Mouse (Mus musculus): ENCODE data around the gene Mbtps1. TPM values are rescaled to one million over a fixed set of nuclear protein-coding genes. Genes with fewer than 3 reads are reported as not detected.

Gene Mbtps1
- total RNA-seq, 2 experiments from 2014 or later = 54.0 to 54.7 TPM

DNA sequence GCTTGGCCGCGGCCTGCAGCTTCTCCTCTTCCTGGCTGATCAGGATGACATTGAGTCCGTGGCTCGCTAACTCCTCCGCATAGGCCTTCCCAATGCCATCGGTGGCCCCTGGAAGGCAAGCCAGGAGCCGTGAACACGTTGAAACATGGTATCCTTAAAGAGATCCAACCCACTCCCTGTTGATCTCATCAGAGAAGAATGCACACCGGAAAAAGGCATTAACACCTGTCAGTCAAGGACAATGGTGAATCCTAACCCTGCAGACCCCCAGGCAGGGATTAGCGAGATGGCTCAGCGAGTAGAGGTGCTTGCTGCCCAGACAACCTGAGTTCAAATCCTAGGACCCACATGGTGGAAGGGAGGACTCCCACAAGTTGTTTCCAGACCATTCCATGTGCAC, 7.8 kb upstream of the Mbtps1 start:
- DNase-seq = no peak
- intact Hi-C loops (cut with DNase I) = no loop called here

DNA sequence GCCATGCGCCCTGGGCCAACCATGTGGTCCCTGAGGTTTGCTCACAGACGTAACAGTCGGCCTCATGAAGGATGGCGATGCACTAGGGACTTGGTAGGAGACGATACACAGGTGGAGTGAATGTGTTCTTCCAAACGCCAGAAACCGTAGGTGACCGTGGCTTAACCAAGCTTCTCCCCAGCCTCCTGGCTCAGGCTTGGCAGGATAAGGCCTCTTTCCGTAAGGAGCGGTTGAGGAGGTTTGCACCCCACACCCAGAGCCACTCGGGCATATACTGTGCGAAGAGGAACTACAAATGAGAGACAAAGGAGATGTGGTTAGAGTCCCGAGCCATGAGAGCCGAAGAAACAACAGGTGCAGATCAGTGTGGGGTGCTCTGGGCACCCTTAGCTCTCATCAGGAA, 5.3 kb upstream of the Mbtps1 start:
- DNase-seq = no peak
- intact Hi-C loops (cut with DNase I) = no loop called here

DNA sequence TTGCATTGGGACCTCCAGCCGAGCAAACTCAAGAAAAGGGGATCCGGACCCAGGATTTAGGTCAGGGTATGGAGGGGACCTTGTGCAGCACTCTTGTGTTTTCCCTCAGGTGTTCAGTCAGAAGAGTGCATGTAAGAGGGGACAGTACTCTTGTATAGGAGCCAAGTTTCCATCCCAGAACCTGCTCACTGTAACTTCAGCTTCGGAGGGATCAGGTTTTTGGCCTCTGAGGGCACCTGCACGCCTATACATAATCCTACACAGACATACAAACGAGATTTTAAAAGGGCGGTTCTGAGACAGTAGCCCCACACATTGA, 826 bp upstream of the Mbtps1 start:
- DNase-seq = no peak
- intact Hi-C loops (cut with DNase I) = loop anchor here (5.0 kb wide), 1 partner anchor 43 kb away; no protein-coding TSS in a partner anchor

DNA sequence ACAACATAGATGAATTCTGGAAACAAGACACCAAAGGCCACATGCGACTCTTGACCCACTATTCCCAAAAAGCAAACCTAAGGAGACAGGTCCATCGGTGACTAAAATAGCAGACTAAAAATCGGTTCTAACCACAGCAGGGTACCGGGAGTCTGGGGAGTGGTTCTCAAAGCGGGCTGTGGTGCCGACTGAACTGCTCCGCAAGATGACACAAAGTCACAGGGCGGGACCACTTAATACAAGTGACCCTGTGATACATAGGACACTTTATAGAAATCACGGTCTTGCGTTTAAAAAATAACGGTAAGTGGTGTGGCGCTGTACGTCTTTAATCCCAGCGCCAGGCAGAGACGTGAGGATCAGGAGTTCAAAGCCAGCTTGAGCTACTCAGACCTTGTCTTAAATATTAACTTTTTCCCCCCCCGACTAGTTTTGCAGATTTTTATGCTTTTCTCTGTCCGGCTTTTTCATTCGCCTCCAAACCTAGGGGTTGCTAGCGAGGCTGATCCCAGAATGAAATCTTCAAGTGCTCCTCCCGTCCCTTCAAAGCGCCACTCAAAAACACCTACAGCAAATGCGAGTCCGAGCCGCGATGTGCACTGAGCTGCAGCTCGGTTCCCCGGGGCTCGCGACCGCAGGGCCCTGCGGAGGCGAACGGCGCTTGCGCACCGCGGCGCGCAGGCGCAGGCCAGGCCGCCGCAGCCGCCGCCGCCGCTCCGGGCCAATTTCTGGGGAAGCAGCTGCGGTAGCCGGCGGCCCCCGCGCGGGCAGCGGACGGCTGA, 523 bp downstream of the Mbtps1 start:
- peak in 1 of 2 experiments; percentile 86 for DNase-seq
- intact Hi-C loops (cut with DNase I) = loop anchor here (5.0 kb wide), 1 partner anchor 44 kb away; no protein-coding TSS in a partner anchor

DNA sequence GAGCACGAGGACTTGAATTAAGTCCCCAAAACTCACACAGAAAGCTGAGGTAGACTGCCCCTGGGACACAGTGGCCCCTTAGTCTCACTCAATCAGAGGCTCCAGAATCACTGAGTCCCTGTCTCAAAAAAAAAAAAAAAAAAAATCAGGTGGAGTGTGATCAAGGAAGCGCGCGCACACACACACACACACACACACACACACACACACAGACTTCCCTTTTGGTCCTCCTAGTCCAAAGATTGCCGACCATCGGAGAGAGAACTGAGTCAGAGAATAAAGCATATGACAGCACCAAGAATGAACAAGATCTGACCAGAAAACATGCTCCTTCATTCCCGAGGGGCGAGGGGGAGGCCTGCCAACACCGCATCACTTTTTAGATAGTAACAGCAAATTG, 1.4 kb downstream of the Mbtps1 start:
- intact Hi-C loops (cut with DNase I) = loop anchor here (5.0 kb wide), 1 partner anchor 45 kb away; no protein-coding TSS in a partner anchor
- no peak for DNase-seq

DNA sequence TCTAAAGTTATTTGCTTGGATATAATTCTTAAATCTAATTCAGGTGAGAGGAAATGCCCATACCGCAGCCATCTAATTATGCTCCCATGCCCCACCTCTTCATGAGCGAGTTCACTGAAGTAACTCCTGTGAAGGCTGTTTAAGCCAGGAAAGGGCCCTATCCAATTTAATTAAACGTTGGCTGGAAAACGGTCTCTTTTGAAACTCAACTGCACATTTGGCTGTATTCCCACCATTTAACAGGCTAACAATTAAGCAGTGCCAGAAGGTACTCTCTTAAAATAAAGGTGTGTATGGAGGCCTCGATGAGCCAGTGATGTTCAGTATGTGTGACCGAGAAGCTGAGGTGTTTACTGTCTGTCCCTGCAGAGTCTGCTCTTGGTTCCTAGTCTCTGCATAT, 2.7 kb downstream of the Mbtps1 start:
- intact Hi-C loops (cut with DNase I) = loop anchor here (5.0 kb wide), 1 partner anchor 46 kb away; no protein-coding TSS in a partner anchor
- no peak for DNase-seq

DNA sequence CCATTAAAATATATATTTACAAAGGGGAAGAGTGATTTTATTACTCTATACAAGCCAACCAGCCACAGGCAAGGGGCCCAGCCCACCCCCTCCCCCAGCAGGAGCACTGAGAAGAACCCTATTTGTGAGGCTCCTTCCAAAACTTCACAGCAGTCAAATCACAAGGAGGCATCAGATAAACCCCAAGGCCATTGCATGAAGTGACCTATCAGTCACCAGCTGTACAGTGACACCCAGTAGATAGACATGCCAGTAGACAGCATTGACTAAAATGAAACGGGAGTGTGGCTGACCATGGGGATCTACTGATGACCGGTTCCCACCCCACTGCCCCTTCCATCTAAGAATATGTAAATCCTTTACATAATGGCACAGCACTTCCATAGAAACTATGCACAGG, 5.6 kb downstream of the Mbtps1 start:
- no peak for DNase-seq
- intact Hi-C loops (cut with DNase I) = no loop called here

DNA sequence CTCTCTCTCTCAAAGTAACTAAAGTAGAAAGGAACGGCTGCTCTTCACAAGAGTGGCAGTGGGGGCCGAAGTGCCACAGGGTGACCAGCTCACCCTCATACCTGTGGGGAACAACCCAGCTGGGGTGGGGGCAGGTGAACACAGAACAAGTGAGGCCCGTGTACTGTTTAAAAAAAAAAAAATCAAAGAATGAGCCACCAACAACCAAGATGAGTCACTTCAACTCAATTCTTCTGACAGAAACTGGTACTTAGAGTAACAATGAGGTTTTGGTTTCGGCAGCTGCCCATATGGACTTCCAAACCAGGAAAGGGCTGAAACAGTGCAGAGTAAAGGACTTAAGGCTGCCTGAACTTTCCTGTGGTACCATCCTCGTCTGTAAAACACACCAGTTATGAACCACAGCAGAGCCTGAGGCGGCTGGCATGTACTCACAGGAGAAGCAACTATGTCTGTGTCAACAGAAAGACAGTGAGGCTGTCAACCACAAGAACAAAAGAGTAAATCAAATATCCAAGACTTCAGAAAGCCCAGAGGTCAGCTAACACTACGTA, 9.9 kb downstream of the Mbtps1 start:
- DNase-seq = no peak
- intact Hi-C loops (cut with DNase I) = no loop called here

DNA sequence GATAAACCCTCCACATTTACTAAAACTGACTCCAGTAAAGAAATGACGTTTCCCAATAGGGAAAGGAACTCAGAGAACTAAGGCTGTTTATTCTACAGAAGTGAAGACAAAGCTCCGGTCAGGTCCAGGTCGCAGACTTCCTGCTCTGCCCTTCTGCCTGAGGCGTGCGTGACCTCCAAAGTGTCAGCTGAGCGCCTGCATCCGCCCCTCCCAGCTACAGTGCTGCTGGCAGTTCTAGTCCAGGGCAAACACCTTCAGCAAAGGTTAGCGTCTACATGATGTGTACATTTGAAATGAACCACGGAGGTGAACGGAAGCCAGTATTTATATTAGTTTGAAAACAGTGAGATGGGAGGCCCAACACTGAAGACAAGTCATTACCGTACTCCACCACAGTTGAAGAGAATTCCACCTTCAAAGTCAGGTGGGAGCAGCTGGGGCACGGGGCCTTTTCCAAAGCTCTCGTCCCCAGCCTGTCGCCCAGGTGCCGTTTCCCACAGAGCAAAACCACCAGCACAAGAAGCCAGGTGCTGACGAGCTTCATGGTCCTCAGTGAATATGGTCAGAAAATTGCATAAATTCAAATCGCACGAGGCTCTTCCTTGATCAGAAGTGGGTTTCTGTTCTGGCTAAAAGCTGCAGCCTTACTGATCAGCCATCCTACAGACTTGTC, 11.4 kb downstream of the Mbtps1 start:
- intact Hi-C loops (cut with DNase I) = no loop called here
- no peak for DNase-seq

DNA sequence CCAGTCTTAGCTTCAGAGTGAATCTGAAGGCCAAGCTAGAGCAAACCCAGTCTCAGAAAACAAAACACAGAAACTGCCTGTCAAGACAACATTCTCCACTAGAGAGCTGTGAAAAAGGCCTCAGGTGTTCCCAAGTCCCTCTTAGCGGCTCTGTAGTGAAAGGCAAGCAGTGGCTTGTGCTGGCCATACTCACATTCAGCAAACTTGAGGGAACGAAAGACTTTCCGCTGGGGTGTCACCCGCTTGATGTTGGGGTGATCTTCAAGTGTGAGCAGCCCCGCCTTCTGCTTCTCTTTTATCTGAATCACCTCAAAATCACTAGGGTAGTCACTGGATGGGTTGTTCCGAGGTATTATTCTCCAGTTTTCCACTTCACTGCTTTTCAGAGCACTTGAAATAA, 12.7 kb downstream of the Mbtps1 start:
- intact Hi-C loops (cut with DNase I) = no loop called here
- DNase-seq = no peak

DNA sequence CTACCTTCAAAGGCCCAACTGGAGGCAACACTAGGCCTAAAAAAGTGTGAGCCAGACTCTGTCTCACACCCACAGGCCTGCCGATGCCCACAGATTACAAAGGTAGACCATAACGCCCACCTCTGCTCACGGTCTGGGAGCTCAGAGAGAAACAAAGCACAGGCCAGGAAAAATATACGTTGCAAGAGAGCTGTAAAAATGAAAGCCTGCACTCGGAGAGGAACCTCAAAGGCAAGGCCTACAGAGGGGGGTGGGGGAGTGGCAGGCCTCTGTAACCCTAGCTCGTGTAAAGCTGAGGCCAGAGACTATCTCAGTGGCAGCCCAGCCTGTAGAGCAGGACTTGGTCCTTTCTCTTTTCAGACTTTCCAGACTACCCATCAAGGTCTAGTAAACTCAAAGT, 13.4 kb downstream of the Mbtps1 start:
- intact Hi-C loops (cut with DNase I) = no loop called here
- no peak for DNase-seq

DNA sequence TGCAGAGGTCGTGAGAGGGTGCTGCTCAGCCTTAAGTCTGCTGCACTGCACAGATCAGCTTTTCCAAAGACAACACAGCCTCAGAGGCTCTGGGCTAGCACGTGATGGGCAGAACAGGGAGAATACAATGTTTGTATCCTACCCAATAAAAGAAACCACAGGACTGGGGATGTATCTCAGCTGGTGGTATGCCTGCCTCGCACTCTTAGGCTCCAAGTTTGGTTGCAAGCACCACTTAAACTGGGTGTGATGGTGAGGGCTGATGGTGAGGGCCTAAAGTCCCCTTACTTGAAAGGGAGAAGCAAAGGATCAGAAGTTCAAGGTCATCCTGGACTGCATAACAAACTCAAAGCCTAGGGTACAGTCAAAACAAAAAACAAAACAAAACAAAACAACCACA, 13.9 kb downstream of the Mbtps1 start:
- intact Hi-C loops (cut with DNase I) = no loop called here
- DNase-seq = no peak

DNA sequence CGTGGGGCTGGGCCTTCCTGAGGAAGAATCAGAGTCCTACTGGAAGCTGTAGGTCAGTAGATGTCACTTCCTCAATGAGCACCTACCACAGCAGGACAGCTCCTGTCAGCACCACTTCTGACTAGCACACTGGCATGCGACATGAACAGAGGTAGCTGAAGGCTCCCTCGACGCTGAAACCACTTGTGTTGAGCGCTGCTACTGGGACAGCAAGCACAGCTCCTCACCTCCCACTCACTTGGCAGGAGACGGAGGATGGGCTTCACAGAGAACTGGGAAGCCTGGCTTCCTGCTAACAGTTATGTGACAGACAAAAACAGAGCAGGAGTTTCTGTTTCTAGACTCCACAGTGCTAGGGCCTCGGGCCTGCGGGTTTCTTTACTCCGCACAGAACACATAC, 26.6 kb downstream of the Mbtps1 start:
- intact Hi-C loops (cut with DNase I) = no loop called here
- no peak for DNase-seq

DNA sequence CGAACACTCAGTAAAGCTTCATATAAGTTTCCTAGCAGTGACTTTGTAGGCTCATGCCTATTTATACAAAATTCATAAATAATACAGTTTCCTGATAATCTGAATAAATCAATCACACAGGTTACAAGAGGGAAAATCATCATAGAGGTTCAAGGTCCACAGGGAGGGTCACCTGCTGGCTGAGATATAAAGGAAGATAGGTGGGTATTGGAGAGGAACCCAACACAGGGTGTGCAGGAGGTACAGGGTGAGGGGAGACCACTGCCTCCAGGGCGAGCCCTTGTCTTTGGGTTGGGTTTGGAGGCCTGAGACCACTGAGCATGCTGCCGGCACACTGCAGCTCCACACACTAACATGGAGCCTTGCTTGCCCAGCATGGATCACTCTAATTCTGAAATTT, 27.1 kb downstream of the Mbtps1 start:
- no peak for DNase-seq
- intact Hi-C loops (cut with DNase I) = no loop called here

DNA sequence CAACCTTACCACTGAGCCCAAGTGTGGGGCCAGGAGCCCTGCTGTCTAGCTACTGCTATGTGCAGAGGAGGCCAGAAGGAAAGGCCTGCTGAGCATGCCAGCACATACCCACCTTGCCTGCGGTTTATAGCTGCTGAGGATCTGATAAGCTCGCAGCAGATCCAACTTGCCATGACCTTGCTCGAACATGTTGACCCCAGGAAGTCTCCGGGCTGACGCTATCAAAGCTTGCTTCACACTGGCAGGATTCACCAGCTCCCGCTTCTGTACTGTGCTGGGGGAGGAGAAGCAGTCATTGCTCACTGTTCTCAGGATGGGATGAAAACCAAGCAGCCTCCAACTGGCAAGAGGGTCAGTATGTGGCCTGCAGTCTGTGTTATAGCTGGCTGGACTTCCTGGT, 27.6 kb downstream of the Mbtps1 start:
- intact Hi-C loops (cut with DNase I) = no loop called here
- DNase-seq = no peak

DNA sequence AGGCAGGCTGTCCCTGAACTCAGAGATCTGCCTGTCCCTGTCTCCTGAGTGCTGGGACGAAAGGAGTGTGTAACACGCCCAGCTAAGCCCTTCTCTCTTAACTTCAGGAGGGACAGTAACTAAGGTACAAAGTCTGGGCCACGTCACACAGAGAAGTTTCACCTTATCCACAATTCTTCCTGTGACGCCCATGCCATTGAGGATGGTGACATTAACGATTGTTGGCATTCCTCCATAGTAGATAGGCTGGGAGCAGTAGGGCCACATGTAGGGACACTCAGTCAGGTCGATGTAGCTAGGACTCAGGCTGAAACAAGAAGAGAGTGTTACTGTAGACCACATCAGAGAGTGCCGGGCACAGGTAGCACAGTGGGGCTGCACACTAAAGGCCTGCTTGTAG, 29.8 kb downstream of the Mbtps1 start:
- DNase-seq = no peak
- intact Hi-C loops (cut with DNase I) = loop anchor here (10.0 kb wide), 1 partner anchor 76 kb away; the partner anchor contains the start of gene Taf1c

DNA sequence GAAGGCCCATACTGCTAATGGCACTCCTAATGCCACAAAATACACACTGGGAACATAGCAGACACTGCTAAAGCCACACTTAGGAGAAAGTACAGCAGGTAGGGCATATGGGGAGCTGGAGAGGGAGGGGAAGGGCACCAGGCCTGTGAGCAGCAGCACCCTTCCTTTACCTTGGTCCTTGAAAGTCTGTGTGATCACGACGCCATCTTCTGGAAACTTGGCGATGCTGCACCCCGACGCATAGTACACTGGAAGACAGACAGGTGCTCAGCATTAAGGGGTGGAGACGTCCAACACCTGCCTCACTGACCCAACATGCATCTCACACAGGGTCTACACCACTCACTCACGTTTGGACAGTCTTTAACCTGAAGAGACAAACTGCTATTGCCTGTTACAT, 38.4 kb downstream of the Mbtps1 start:
- no peak for DNase-seq
- intact Hi-C loops (cut with DNase I) = loop anchor here (10.0 kb wide), 1 partner anchor 85 kb away; the partner anchor contains the start of gene Taf1c

DNA sequence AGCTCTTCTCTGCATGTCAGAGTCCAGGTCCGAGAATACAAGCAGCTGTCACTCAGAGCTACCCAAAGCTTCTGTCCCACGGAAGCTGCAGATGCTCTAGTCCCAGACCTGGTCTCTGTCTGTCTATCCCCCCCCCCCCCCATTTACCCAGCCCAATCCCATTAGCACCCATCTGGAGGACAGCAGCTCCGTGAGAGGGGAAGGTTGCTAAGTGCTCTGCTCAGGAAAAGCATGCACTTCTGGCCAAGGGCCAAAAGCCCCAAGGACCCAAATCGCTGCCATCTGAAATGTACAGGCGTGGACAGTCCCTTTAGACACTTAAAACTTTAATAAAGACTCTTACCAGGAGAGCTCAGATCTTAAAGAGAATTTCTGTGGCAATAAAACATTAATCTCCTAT, 41.9 kb downstream of the Mbtps1 start:
- DNase-seq = no peak
- intact Hi-C loops (cut with DNase I) = no loop called here

DNA sequence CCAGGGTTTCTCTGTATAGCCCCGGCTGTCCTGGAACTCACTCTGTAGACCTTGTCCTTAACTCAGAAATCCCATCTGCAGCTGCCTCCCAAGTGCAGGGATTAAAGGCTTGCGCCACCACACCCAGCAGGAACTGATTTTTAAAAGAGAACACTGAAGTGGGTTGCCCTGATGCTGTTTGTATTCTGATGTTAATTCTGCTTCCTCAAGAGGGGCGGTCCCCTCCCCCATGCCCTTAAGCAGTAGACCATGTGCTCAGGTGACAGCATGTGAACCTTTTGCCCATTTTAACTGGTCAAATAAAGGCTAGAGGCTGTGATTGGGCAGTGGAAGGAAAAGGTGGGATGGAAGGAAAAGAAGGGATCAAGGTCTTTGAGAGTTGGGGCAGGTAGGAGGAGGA, 42.8 kb downstream of the Mbtps1 start:
- intact Hi-C loops (cut with DNase I) = no loop called here
- DNase-seq = no peak

DNA sequence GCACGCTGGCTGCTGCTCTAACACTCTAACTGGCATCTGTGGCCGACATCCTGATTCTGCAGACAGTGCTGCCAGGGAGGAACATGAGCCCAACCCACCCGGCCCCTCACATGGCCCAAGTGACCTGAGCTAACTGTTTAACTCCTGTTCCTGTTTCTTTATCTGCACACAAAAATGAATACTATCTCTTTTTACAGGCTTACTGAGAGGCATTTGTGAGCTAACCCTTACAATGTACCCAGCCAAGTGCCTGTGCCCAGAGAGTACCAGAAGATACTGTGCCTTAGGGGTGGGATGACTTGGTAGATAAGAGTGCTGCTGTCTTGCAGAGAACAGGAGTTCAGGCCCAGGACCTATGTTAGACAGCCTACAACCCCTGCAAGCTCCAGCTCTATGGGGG, 43.6 kb downstream of the Mbtps1 start:
- DNase-seq = no peak
- intact Hi-C loops (cut with DNase I) = no loop called here

DNA sequence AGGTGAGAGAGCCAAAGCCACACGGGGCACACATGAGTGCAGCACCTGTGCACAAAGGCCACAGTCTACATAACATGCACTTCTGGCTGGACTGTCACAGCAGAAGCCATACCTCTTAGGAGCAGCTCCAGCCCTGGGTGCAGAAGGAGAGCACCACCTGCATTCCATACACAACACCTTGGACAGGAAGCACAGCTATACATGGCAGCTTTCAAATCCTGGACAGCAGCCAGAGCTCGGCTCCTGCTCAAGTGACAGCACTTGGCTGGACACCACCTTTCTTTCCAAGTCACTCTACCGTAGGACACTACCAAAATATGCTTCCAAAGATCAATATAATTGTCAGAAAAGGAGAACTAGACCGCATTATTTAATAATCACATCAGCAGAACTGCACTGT, 45.1 kb downstream of the Mbtps1 start:
- DNase-seq = no peak
- intact Hi-C loops (cut with DNase I) = no loop called here

DNA sequence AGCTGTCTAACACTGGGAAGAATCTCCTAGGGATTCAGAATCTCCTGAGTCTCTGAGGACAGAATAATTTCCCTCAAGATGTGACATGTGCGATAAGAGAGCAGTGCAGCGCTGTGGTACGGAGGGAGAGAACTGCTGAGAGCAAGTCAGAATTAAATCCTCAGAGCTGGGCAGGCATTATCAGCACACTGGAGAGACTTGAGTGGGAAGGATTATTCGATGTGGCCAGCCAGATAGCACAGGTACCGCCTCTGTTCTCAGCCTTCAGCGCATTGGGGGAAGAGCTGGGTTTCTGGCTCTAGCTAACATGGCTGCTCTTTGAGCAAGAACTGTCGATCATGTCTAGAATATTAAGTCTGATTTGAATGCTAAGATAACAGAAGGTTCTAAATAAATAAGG, 46.8 kb downstream of the Mbtps1 start:
- intact Hi-C loops (cut with DNase I) = no loop called here
- DNase-seq = no peak

Data from heart, postnatal 14 days (tissue).